Mouse (Mus musculus): ENCODE data around the gene Palm. TPM values are rescaled to one million over a fixed set of nuclear protein-coding genes. Genes with fewer than 3 reads are reported as not detected.

Palm gene
- polyA plus RNA-seq, 1 experiment, result 9.2 TPM

- H3K27ac ChIP-seq (ENCODE audit: insufficient read depth, low read length), result no peak overlapping the region
- 94% methylated on average over 3 of the region's 3 CpGs for WGBS
- no peaks in the 10 kb centered on the region for H3K36me3 ChIP-seq (ENCODE audit: control insufficient read depth, insufficient read depth, low read length)
- no peaks in the 10 kb centered on the region for H3K27me3 ChIP-seq (ENCODE audit: control insufficient read depth, insufficient read depth, low read length)
- peaks cover 7% of the 10 kb centered on the region for H3K4me1 ChIP-seq (ENCODE audit: control insufficient read depth, insufficient read depth, insufficient read length)
- DNase-seq (ENCODE audit: low read depth in 1 of 2, low spot score in 2 of 2), result no peak
- no peak overlapping the region for H3K4me3 ChIP-seq (ENCODE audit: extremely low read depth, insufficient read depth, insufficient read length)
- TF ChIP-seq CTCF (IDR thresholded peaks at IDR 0.05; ENCODE audit: extremely low read depth, insufficient read depth, insufficient read length, insufficient replicate concordance), result no peak
- TF ChIP-seq POLR2A (IDR thresholded peaks at IDR 0.05; ENCODE audit: low read depth, low read length), result no peak
Observed at GRCm38 (mm10) chr10:79795905-79796304, 2.5 kb downstream of the Palm start.

- DNase-seq (ENCODE audit: low read depth in 1 of 2, low spot score in 2 of 2), result no peak
- Histone ChIP-seq H3K4me3 (ENCODE audit: extremely low read depth, insufficient read depth, insufficient read length) (no peak overlapping the region), H3K4me1 (ENCODE audit: control insufficient read depth, insufficient read depth, insufficient read length) (peaks cover 7% of the 10 kb centered on the region), H3K27ac (ENCODE audit: insufficient read depth, low read length) (no peak overlapping the region), H3K27me3 (ENCODE audit: control insufficient read depth, insufficient read depth, low read length) (no peaks in the 10 kb centered on the region), H3K36me3 (ENCODE audit: control insufficient read depth, insufficient read depth, low read length) (no peaks in the 10 kb centered on the region)
- 33% methylated on average over 15 of the region's 15 CpGs for WGBS
- TF ChIP-seq POLR2A (IDR thresholded peaks at IDR 0.05; ENCODE audit: low read depth, low read length), result no peak
- no peak for TF ChIP-seq CTCF (IDR thresholded peaks at IDR 0.05; ENCODE audit: extremely low read depth, insufficient read depth, insufficient read length, insufficient replicate concordance)
Observed at GRCm38 (mm10) chr10:79797326-79797725, 4.0 kb downstream of the Palm start.

GRCm38 (mm10) chr10:79798289-79798928 lies 5.0 kb downstream of the Palm start:
- no peaks in the 10 kb centered on the region for H3K36me3 ChIP-seq (ENCODE audit: control insufficient read depth, insufficient read depth, low read length)
- WGBS, result 27% methylated on average over 12 of the region's 12 CpGs
- no peak overlapping the region for H3K27ac ChIP-seq (ENCODE audit: insufficient read depth, low read length)
- H3K4me1 ChIP-seq (ENCODE audit: control insufficient read depth, insufficient read depth, insufficient read length), result peaks cover 7% of the 10 kb centered on the region
- H3K4me3 ChIP-seq (ENCODE audit: extremely low read depth, insufficient read depth, insufficient read length), result no peak overlapping the region
- TF ChIP-seq CTCF (IDR thresholded peaks at IDR 0.05; ENCODE audit: extremely low read depth, insufficient read depth, insufficient read length, insufficient replicate concordance) (no peak), POLR2A (IDR thresholded peaks at IDR 0.05; ENCODE audit: low read depth, low read length) (no peak)
- peak; percentile 21 to 33 for DNase-seq (ENCODE audit: low read depth in 1 of 2, low spot score in 2 of 2)
- no peaks in the 10 kb centered on the region for H3K27me3 ChIP-seq (ENCODE audit: control insufficient read depth, insufficient read depth, low read length)

- no peak for DNase-seq (ENCODE audit: low read depth in 1 of 2, low spot score in 2 of 2)
- no peaks in the 10 kb centered on the region for H3K36me3 ChIP-seq (ENCODE audit: control insufficient read depth, insufficient read depth, low read length)
- H3K27ac ChIP-seq (ENCODE audit: insufficient read depth, low read length), result no peak overlapping the region
- H3K27me3 ChIP-seq (ENCODE audit: control insufficient read depth, insufficient read depth, low read length), result no peaks in the 10 kb centered on the region
- 95% methylated on average over 11 of the region's 11 CpGs for WGBS
- peaks cover 5% of the 10 kb centered on the region; the same call in 1 of the 2 replicates for H3K4me1 ChIP-seq (ENCODE audit: control insufficient read depth, insufficient read depth, insufficient read length)
- no peak for TF ChIP-seq POLR2A (IDR thresholded peaks at IDR 0.05; ENCODE audit: low read depth, low read length)
- no peak for TF ChIP-seq CTCF (IDR thresholded peaks at IDR 0.05; ENCODE audit: extremely low read depth, insufficient read depth, insufficient read length, insufficient replicate concordance)
- no peak overlapping the region for H3K4me3 ChIP-seq (ENCODE audit: extremely low read depth, insufficient read depth, insufficient read length)
Observed at GRCm38 (mm10) chr10:79800508-79800907, 7.1 kb downstream of the Palm start.

- no peak overlapping the region for H3K4me3 ChIP-seq (ENCODE audit: extremely low read depth, insufficient read depth, insufficient read length)
- WGBS, result 83% methylated on average over 3 of the region's 3 CpGs
- peaks cover 5% of the 10 kb centered on the region; the same call in 1 of the 2 replicates for H3K4me1 ChIP-seq (ENCODE audit: control insufficient read depth, insufficient read depth, insufficient read length)
- no peaks in the 10 kb centered on the region for H3K36me3 ChIP-seq (ENCODE audit: control insufficient read depth, insufficient read depth, low read length)
- no peak overlapping the region for H3K27ac ChIP-seq (ENCODE audit: insufficient read depth, low read length)
- no peak for DNase-seq (ENCODE audit: low read depth in 1 of 2, low spot score in 2 of 2)
- no peaks in the 10 kb centered on the region for H3K27me3 ChIP-seq (ENCODE audit: control insufficient read depth, insufficient read depth, low read length)
- TF ChIP-seq POLR2A (IDR thresholded peaks at IDR 0.05; ENCODE audit: low read depth, low read length) (no peak), CTCF (IDR thresholded peaks at IDR 0.05; ENCODE audit: extremely low read depth, insufficient read depth, insufficient read length, insufficient replicate concordance) (no peak)
Observed at GRCm38 (mm10) chr10:79801837-79802236, 8.5 kb downstream of the Palm start.

- H3K27ac ChIP-seq (ENCODE audit: insufficient read depth, low read length), result peak overlapping the region; percentile 27; the same call in 1 of the 2 replicates
- no peak overlapping the region for H3K4me3 ChIP-seq (ENCODE audit: extremely low read depth, insufficient read depth, insufficient read length)
- 77% methylated on average over 11 of the region's 11 CpGs for WGBS
- H3K4me1 ChIP-seq (ENCODE audit: control insufficient read depth, insufficient read depth, insufficient read length), result peaks cover 5% of the 10 kb centered on the region; the same call in 1 of the 2 replicates
- no peak for DNase-seq (ENCODE audit: low read depth in 1 of 2, low spot score in 2 of 2)
- H3K27me3 ChIP-seq (ENCODE audit: control insufficient read depth, insufficient read depth, low read length), result no peaks in the 10 kb centered on the region
- no peaks in the 10 kb centered on the region for H3K36me3 ChIP-seq (ENCODE audit: control insufficient read depth, insufficient read depth, low read length)
- TF ChIP-seq POLR2A (IDR thresholded peaks at IDR 0.05; ENCODE audit: low read depth, low read length), result no peak
- TF ChIP-seq CTCF (IDR thresholded peaks at IDR 0.05; ENCODE audit: extremely low read depth, insufficient read depth, insufficient read length, insufficient replicate concordance), result no peak
Observed at GRCm38 (mm10) chr10:79802331-79802971, 9.1 kb downstream of the Palm start.
